Mouse (Mus musculus) forebrain, embryonic 15.5 days (tissue): Measurements from ENCODE around the gene Tpsg1. TPM values are rescaled to one million over a fixed set of nuclear protein-coding genes. Genes with fewer than 3 reads are reported as not detected.

Experiments
- ATAC-seq: fragments of 200-750 bp; cut with Nextera tagmentation; replicated peaks from 2 replicates; pipeline ENCODE4 v1.8.0; 2017; ENCODE audit warnings: mild to moderate bottlenecking, moderate TSS enrichment, moderate library complexity
- H3K27ac ChIP-seq: fragments of 300-500 bp; sonication (generic); replicated peaks from 2 replicates; pipeline ENCODE4 v1.5.1; 2015; ENCODE audit warnings: mild to moderate bottlenecking, inconsistent platforms
- H3K27me3 ChIP-seq: fragments of 300-500 bp; sonication (generic); 2 replicates; pipeline ENCODE4 v1.6.1; 2015; ENCODE audit warnings: inconsistent platforms
- H3K36me3 ChIP-seq: fragments of 300-500 bp; sonication (generic); 2 replicates; pipeline ENCODE4 v1.6.1; 2015; ENCODE audit warnings: mild to moderate bottlenecking, inconsistent platforms
- H3K4me1 ChIP-seq: fragments of 300-500 bp; sonication (generic); 2 replicates; pipeline ENCODE4 v1.6.1; 2015; ENCODE audit warnings: inconsistent platforms
- H3K4me2 ChIP-seq: fragments of 300-500 bp; sonication (generic); replicated peaks from 2 replicates; pipeline ENCODE4 v1.6.1; 2015; ENCODE audit warnings: mild to moderate bottlenecking, inconsistent platforms
- H3K4me3 ChIP-seq: fragments of 300-500 bp; sonication (generic); 2 replicates; pipeline ENCODE4 v1.5.1; 2015; ENCODE audit warnings: mild to moderate bottlenecking, inconsistent platforms
- H3K9ac ChIP-seq: fragments of 300-500 bp; sonication (generic); replicated peaks from 2 replicates; pipeline ENCODE4 v1.6.1; 2015; ENCODE audit warnings: mild to moderate bottlenecking, inconsistent platforms
- H3K9me3 ChIP-seq: fragments of 300-500 bp; sonication (generic); 2 replicates; pipeline ENCODE4 v1.6.1; 2016; ENCODE audit warnings: inconsistent platforms
- WGBS: fragments of 180-500 bp; shearing (Covaris S2); methylation state at CpG from one replicate; pipeline ENCODE4 v1.1.7; 2015; ENCODE audit warnings: mixed read lengths; 5-methylcytosine and 5-hydroxymethylcytosine counted together
- polyA plus RNA-seq: library from polyadenylated mRNA; unstranded; fragments of >200 nt; fragmentation: Nextera tagmentation; extraction: Ambion mirVana; gene quantifications from 2 replicates; pipeline ENCODE4 v1.2.1, GENCODE M21; 2015

The Tpsg1 gene
- 0.77 and 0.94 TPM in 2 replicates for polyA plus RNA-seq

GRCm38 (mm10) chr17:25368973-25369372, at the start of gene Tpsg1:
Tpsg1 (plus strand) TSS chr17:25369273.
- Histone ChIP-seq H3K27me3 (0 out of 2 replicates have a peak, but pooled peaks cover 3% of the 10 kb centered on the region), H3K36me3 (no peaks in the 10 kb centered on the region), H3K4me1 (no peaks in the 10 kb centered on the region), H3K9me3 (no peaks in the 10 kb centered on the region), H3K4me3 (no peak within 1 kb of the TSS), H3K4me2 (no peak within 1 kb of the TSS), H3K9ac (no peak within 1 kb of the TSS), H3K27ac (no peak within 1 kb of the TSS)
- WGBS, result 89% methylated on average over 3 of the region's 3 CpGs
- no peak for ATAC-seq

- no peaks in the 10 kb centered on the region for H3K9me3 ChIP-seq
- H3K4me1 ChIP-seq, result no peaks in the 10 kb centered on the region
- H3K27me3 ChIP-seq, result no peaks in the 10 kb centered on the region
- H3K9ac ChIP-seq, result no peak overlapping the region
- ATAC-seq, result no peak
- no peak overlapping the region for H3K27ac ChIP-seq
- WGBS, result 90% methylated on average over 8 of the region's 8 CpGs
- H3K4me3 ChIP-seq, result no peak overlapping the region
- no peak overlapping the region for H3K4me2 ChIP-seq
- no peaks in the 10 kb centered on the region for H3K36me3 ChIP-seq
These were observed 48.3 kb upstream of the Tpsg1 start for GRCm38 (mm10) chr17:25320819-25321218.

- no peak for ATAC-seq
- Histone ChIP-seq H3K27me3 (no peaks in the 10 kb centered on the region), H3K4me2 (no peak overlapping the region), H3K36me3 (no peaks in the 10 kb centered on the region), H3K4me3 (no peak overlapping the region), H3K4me1 (no peaks in the 10 kb centered on the region), H3K9ac (no peak overlapping the region), H3K27ac (no peak overlapping the region), H3K9me3 (no peaks in the 10 kb centered on the region)
- 13% methylated on average over 2 of the region's 2 CpGs for WGBS
These were observed 46.1 kb upstream of the Tpsg1 start for GRCm38 (mm10) chr17:25322930-25323329.

GRCm38 (mm10) chr17:25332321-25332720, 36.8 kb upstream of the Tpsg1 start:
- no peak for ATAC-seq
- Histone ChIP-seq H3K27me3 (no peaks in the 10 kb centered on the region), H3K4me1 (no peaks in the 10 kb centered on the region), H3K4me3 (no peak overlapping the region), H3K36me3 (no peaks in the 10 kb centered on the region), H3K9ac (no peak overlapping the region), H3K9me3 (no peaks in the 10 kb centered on the region), H3K27ac (no peak overlapping the region), H3K4me2 (no peak overlapping the region)
- WGBS, result 77% methylated on average over 9 of the region's 9 CpGs

- no peak for ATAC-seq
- no peaks in the 10 kb centered on the region for H3K27me3 ChIP-seq
- H3K4me2 ChIP-seq, result no peak overlapping the region
- H3K36me3 ChIP-seq, result no peaks in the 10 kb centered on the region
- H3K9me3 ChIP-seq, result no peaks in the 10 kb centered on the region
- no peak overlapping the region for H3K4me3 ChIP-seq
- WGBS, result 0% methylated on average over 8 of the region's 8 CpGs
- H3K9ac ChIP-seq, result no peak overlapping the region
- H3K27ac ChIP-seq, result no peak overlapping the region
- H3K4me1 ChIP-seq, result no peaks in the 10 kb centered on the region
These were observed 35.1 kb upstream of the Tpsg1 start for GRCm38 (mm10) chr17:25333943-25334342.

GRCm38 (mm10) chr17:25338218-25338617, 30.9 kb upstream of the Tpsg1 start:
- Histone ChIP-seq H3K27me3 (no peaks in the 10 kb centered on the region), H3K9ac (no peak overlapping the region), H3K4me1 (no peaks in the 10 kb centered on the region), H3K27ac (no peak overlapping the region), H3K4me2 (no peak overlapping the region), H3K36me3 (no peaks in the 10 kb centered on the region), H3K9me3 (no peaks in the 10 kb centered on the region), H3K4me3 (no peak overlapping the region)
- no peak for ATAC-seq
- WGBS, result 87% methylated on average over 4 of the region's 4 CpGs

GRCm38 (mm10) chr17:25340003-25340402, 29.1 kb upstream of the Tpsg1 start:
- H3K4me1 ChIP-seq, result no peaks in the 10 kb centered on the region
- 92% methylated on average over 6 of the region's 6 CpGs for whole genome bisulfite sequencing
- H3K9ac ChIP-seq, result no peak overlapping the region
- no peaks in the 10 kb centered on the region for H3K9me3 ChIP-seq
- no peaks in the 10 kb centered on the region for H3K27me3 ChIP-seq
- no peak overlapping the region for H3K27ac ChIP-seq
- no peak for ATAC-seq
- H3K4me2 ChIP-seq, result no peak overlapping the region
- H3K36me3 ChIP-seq, result no peaks in the 10 kb centered on the region
- H3K4me3 ChIP-seq, result no peak overlapping the region

- Histone ChIP-seq H3K4me3 (no peak overlapping the region), H3K4me1 (no peaks in the 10 kb centered on the region), H3K4me2 (no peak overlapping the region), H3K9ac (no peak overlapping the region), H3K36me3 (no peaks in the 10 kb centered on the region), H3K27me3 (no peaks in the 10 kb centered on the region), H3K9me3 (no peaks in the 10 kb centered on the region), H3K27ac (no peak overlapping the region)
- no peak for ATAC-seq
- 54% methylated on average over 3 of the region's 3 CpGs for WGBS
These were observed 27.6 kb upstream of the Tpsg1 start for GRCm38 (mm10) chr17:25341490-25341889.

- Histone ChIP-seq H3K9ac (no peak within 1 kb of the TSS), H3K27ac (no peak within 1 kb of the TSS), H3K4me3 (no peak within 1 kb of the TSS), H3K4me1 (no peaks in the 10 kb centered on the region), H3K36me3 (no peaks in the 10 kb centered on the region), H3K27me3 (no peaks in the 10 kb centered on the region), H3K9me3 (no peaks in the 10 kb centered on the region), H3K4me2 (no peak within 1 kb of the TSS)
- no peak for ATAC-seq
- WGBS, result 90% methylated on average over 4 of the region's 4 CpGs
These were observed 23.6 kb upstream of the Tpsg1 start, which contains the start of gene Tpsab1 for GRCm38 (mm10) chr17:25345462-25345861. Tpsab1 (minus strand) TSS chr17:25345562.

GRCm38 (mm10) chr17:25361291-25361690, 7.8 kb upstream of the Tpsg1 start:
- no peak for ATAC-seq
- H3K27me3 ChIP-seq, result no peaks in the 10 kb centered on the region
- no peaks in the 10 kb centered on the region for H3K36me3 ChIP-seq
- no peak overlapping the region for H3K27ac ChIP-seq
- no peak overlapping the region for H3K4me2 ChIP-seq
- no peaks in the 10 kb centered on the region for H3K9me3 ChIP-seq
- H3K4me3 ChIP-seq, result no peak overlapping the region
- 71% methylated on average over 2 of the region's 2 CpGs for WGBS
- H3K4me1 ChIP-seq, result no peaks in the 10 kb centered on the region
- no peak overlapping the region for H3K9ac ChIP-seq

GRCm38 (mm10) chr17:25363726-25364125, 5.3 kb upstream of the Tpsg1 start:
- WGBS, result 11% methylated on average over 1 of the region's 1 CpGs
- Histone ChIP-seq H3K4me1 (no peaks in the 10 kb centered on the region), H3K27ac (no peak overlapping the region), H3K36me3 (no peaks in the 10 kb centered on the region), H3K27me3 (no peaks in the 10 kb centered on the region), H3K4me3 (no peak overlapping the region), H3K9ac (no peak overlapping the region), H3K4me2 (no peak overlapping the region), H3K9me3 (no peaks in the 10 kb centered on the region)
- ATAC-seq, result no peak

GRCm38 (mm10) chr17:25366005-25366404, 3.1 kb upstream of the Tpsg1 start, which contains the start of gene Tpsb2:
Tpsb2 (plus strand) TSS chr17:25366305.
- Histone ChIP-seq H3K27me3 (no peaks in the 10 kb centered on the region), H3K4me1 (no peaks in the 10 kb centered on the region), H3K9me3 (no peaks in the 10 kb centered on the region), H3K4me2 (no peak within 1 kb of the TSS), H3K4me3 (no peak within 1 kb of the TSS), H3K36me3 (no peaks in the 10 kb centered on the region), H3K27ac (no peak within 1 kb of the TSS), H3K9ac (no peak within 1 kb of the TSS)
- 82% methylated on average over 2 of the region's 2 CpGs for WGBS
- no peak for ATAC-seq

- H3K9ac ChIP-seq, result no peak overlapping the region
- H3K27me3 ChIP-seq, result 0 out of 2 replicates have a peak, but pooled peaks cover 3% of the 10 kb centered on the region
- no peak for ATAC-seq
- H3K9me3 ChIP-seq, result no peaks in the 10 kb centered on the region
- no peaks in the 10 kb centered on the region for H3K4me1 ChIP-seq
- no peak overlapping the region for H3K4me3 ChIP-seq
- H3K27ac ChIP-seq, result no peak overlapping the region
- H3K4me2 ChIP-seq, result no peak overlapping the region
- WGBS, result 75% methylated on average over 8 of the region's 8 CpGs
- peaks cover 11% of the 10 kb centered on the region; the same call in 1 of the 2 replicates for H3K36me3 ChIP-seq
These were observed 3.4 kb downstream of the Tpsg1 start for GRCm38 (mm10) chr17:25372491-25372890.
